Mouse (Mus musculus) heart, adult 2 months (tissue): ENCODE measurements around the gene Zfand3. TPM values are rescaled to one million over a fixed set of nuclear protein-coding genes. Genes with fewer than 3 reads are reported as not detected.

Source experiments
- DNase-seq, 2 experiments: peaks; one replicate each; pipeline ENCODE4 v3.0.0; 2021
- H3K27ac ChIP-seq: fragments of 200-600 bp; 2 replicates; pipeline ENCODE4 v1.8.1; 2022
- H3K27me3 ChIP-seq: fragments of 200-500 bp; 2 replicates; pipeline ENCODE4 v1.6.1; 2012; ENCODE audit warnings: mild to moderate bottlenecking, low read length, inconsistent platforms, mixed read lengths; ENCODE audit not compliant: control insufficient read depth, insufficient read depth
- H3K36me3 ChIP-seq: fragments of 200-500 bp; 2 replicates; pipeline ENCODE4 v1.6.1; 2012; ENCODE audit warnings: low read length, inconsistent platforms; ENCODE audit not compliant: control insufficient read depth, insufficient read depth
- H3K4me1 ChIP-seq: fragments of 200-500 bp; 2 replicates; pipeline ENCODE4 v1.6.1; 2011; ENCODE audit warnings: low read length; ENCODE audit not compliant: control insufficient read depth, insufficient read depth
- H3K4me3 ChIP-seq: fragments of 200-600 bp; 2 replicates; pipeline ENCODE4 v1.8.1; 2022
- H3K79me2 ChIP-seq: fragments of 200-500 bp; replicated peaks from 2 replicates; pipeline ENCODE4 v1.6.1; 2012; ENCODE audit warnings: mild to moderate bottlenecking, inconsistent platforms, low read length, moderate library complexity, mixed read lengths; ENCODE audit not compliant: control insufficient read depth, insufficient read depth
- H3K9ac ChIP-seq: fragments of 200-500 bp; 2 replicates; pipeline ENCODE4 v1.6.1; 2012; ENCODE audit warnings: low read depth, mild to moderate bottlenecking, control low read depth, inconsistent platforms, low read length, mixed read lengths
- CTCF ChIP-seq: fragments of 200-600 bp; IDR thresholded peaks from 2 replicates; pipeline ENCODE4 v1.8.1; 2022; ENCODE audit warnings: antibody characterized with exemption, mild to moderate bottlenecking, moderate library complexity
- EP300 ChIP-seq: fragments of 200-500 bp; IDR thresholded peaks from 2 replicates; pipeline ENCODE4 v1.6.1; 2011; ENCODE audit warnings: low read depth, low read length, control low read depth; ENCODE audit not compliant: insufficient read depth
- POLR2A ChIP-seq: fragments of 200-500 bp; IDR thresholded peaks from 2 replicates; pipeline ENCODE4 v1.6.1; 2011; ENCODE audit warnings: mild to moderate bottlenecking, low read depth, low read length, control low read depth; ENCODE audit not compliant: insufficient read depth
- WGBS: fragments of 180-500 bp; shearing (Covaris S2); methylation state at CpG from one replicate; pipeline ENCODE4 v1.1.7; 2018; 5-methylcytosine and 5-hydroxymethylcytosine counted together
- intact Hi-C: fragments of 180-260 bp; cut with DNase I; formaldehyde crosslinking; loops from one replicate; pipeline ENCODE4 v1.15.1; 2025
- polyA plus RNA-seq: library from polyadenylated mRNA; depleted of rRNA; stranded (reverse); fragments of >200 nt; gene quantifications from 2 replicates; pipeline ENCODE4 v1.2.3, GENCODE M21; 2012
- total RNA-seq, 2 experiments: library from RNA; stranded (reverse); gene quantifications; 2 replicates each; pipeline ENCODE4 v1.2.3; 2021

Zfand3 gene
- total and polyA plus RNA-seq, 3 experiments: 106 to 149 (median 130) TPM

DNA sequence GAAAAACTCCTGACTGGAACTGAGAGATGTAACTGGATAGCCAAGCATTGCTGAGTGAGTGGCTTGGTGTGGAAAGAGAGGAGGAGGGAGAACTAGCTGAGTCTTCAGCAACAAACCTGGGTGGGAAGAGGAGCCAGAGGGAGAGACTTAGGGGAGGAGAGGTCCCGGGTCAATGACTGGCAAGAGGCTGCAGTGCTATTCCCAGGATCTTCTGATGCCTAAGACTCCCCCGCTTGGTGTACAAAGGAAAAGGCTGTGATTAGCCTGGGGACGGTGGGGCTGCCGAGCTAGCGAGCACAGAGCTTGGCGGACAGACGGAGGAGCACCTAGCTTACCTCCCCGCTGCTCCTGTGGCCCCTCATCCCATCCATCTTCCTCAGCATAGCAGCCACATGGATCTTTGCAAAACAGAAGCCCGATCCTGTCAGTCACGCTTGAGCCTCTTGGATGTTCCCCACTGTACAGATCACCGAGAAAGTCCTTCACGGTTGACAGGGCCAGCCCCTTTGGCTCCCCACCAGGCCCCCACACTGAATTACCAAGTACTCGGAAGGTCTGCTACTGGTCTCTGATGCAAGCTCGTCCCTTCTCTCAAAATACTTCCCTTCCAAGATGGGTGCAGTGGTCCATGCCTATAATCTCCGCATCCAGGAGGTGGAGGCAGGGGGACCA is 32.6 kb upstream of the Zfand3 start:
- Histone ChIP-seq H3K4me1 (no peaks in the 10 kb centered on the region; the same call in 1 of the 2 replicates), H3K36me3 (no peaks in the 10 kb centered on the region), H3K9ac (no peak overlapping the region), H3K79me2 (no peaks in the 10 kb centered on the region), H3K4me3 (no peak overlapping the region), H3K27ac (no peak overlapping the region), H3K27me3 (no peaks in the 10 kb centered on the region)
- DNase-seq: no peak
- WGBS: 64% methylated on average over 15 of the region's 15 CpGs
- no peak for TF ChIP-seq POLR2A
- no peak for TF ChIP-seq EP300
- TF ChIP-seq CTCF: no peak
- intact Hi-C loops: loop anchor here (10.0 kb wide), 2 partner anchors 223 to 283 kb away; no protein-coding TSS in a partner anchor

DNA sequence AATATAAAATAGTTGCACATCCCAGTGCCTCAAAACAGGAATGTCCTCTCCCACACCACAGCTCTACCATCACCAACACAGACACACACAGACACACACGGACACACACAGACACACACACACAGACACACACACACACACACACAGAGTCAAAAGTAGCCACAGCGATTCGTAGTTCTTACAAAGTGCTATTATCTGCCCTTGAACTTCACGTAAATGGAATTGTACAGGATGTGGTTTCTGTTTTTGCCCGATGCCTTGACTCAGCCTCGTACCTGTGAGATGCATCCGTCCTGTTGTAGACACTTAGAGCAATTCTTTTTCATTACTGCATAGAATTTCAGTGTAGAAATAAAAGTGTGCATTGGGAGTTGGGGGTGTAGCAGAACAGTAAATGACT is 31.3 kb upstream of the Zfand3 start:
- TF ChIP-seq CTCF: no peak
- TF ChIP-seq EP300: no peak
- no peak for TF ChIP-seq POLR2A
- DNase-seq: no peak
- intact Hi-C loops: loop anchor here (10.0 kb wide), 2 partner anchors 222 to 282 kb away; no protein-coding TSS in a partner anchor
- Histone ChIP-seq H3K36me3 (no peaks in the 10 kb centered on the region), H3K9ac (no peak overlapping the region), H3K4me3 (no peak overlapping the region), H3K79me2 (no peaks in the 10 kb centered on the region), H3K27me3 (no peaks in the 10 kb centered on the region), H3K27ac (no peak overlapping the region), H3K4me1 (no peaks in the 10 kb centered on the region; the same call in 1 of the 2 replicates)
- WGBS: 87% methylated on average over 7 of the region's 7 CpGs

- H3K79me2 ChIP-seq: no peaks in the 10 kb centered on the region
- WGBS: 4% methylated on average over 8 of the region's 8 CpGs
- peak; percentile 83 for TF ChIP-seq EP300
- no peak; the same call in 1 of the 2 replicates for TF ChIP-seq CTCF
- no peak for TF ChIP-seq POLR2A
Observed at GRCm38 (mm10) chr17:29975731-29976130, 28.8 kb upstream of the Zfand3 start.

GRCm38 (mm10) chr17:29979020-29979419 is 25.5 kb upstream of the Zfand3 start:
- Histone ChIP-seq H3K27me3 (no peaks in the 10 kb centered on the region), H3K9ac (no peak overlapping the region), H3K4me3 (no peak overlapping the region), H3K27ac (no peak overlapping the region), H3K36me3 (no peaks in the 10 kb centered on the region), H3K79me2 (no peaks in the 10 kb centered on the region), H3K4me1 (no peaks in the 10 kb centered on the region; the same call in 1 of the 2 replicates)
- no peak for DNase-seq
- WGBS: 34% methylated on average over 4 of the region's 4 CpGs
- no peak for TF ChIP-seq EP300
- no peak for TF ChIP-seq POLR2A
- TF ChIP-seq CTCF: no peak
- intact Hi-C loops: loop anchor here (10.0 kb wide), 2 partner anchors 216 to 276 kb away; no protein-coding TSS in a partner anchor

More at GRCm38 (mm10) chr17:29975731-29976130, 28.8 kb upstream of the Zfand3 start:
- no peaks in the 10 kb centered on the region for H3K36me3 ChIP-seq
- no peaks in the 10 kb centered on the region for H3K27me3 ChIP-seq
- H3K9ac ChIP-seq: no peak overlapping the region
- H3K4me3 ChIP-seq: no peak overlapping the region
- no peaks in the 10 kb centered on the region; the same call in 1 of the 2 replicates for H3K4me1 ChIP-seq
- H3K27ac ChIP-seq: no peak overlapping the region
- intact Hi-C loops: loop anchor here (2.0 to 10.0 kb wide), 6 partner anchors 29 to 479 kb away; partner anchors contain the start of gene Zfand3
- peak; percentile 85 to 92 for DNase-seq

- Histone ChIP-seq H3K4me3 (no peak overlapping the region), H3K9ac (no peak overlapping the region), H3K79me2 (no peaks in the 10 kb centered on the region), H3K27me3 (no peaks in the 10 kb centered on the region), H3K4me1 (no peaks in the 10 kb centered on the region; the same call in 1 of the 2 replicates), H3K36me3 (no peaks in the 10 kb centered on the region), H3K27ac (no peak overlapping the region)
- 71% methylated on average over 7 of the region's 7 CpGs for WGBS
- TF ChIP-seq POLR2A (no peak), EP300 (no peak), CTCF (no peak)
- intact Hi-C loops: loop anchor here (10.0 kb wide), 2 partner anchors 215 to 275 kb away; no protein-coding TSS in a partner anchor
- no peak for DNase-seq
Observed at GRCm38 (mm10) chr17:29979841-29980240, 24.7 kb upstream of the Zfand3 start.

DNA sequence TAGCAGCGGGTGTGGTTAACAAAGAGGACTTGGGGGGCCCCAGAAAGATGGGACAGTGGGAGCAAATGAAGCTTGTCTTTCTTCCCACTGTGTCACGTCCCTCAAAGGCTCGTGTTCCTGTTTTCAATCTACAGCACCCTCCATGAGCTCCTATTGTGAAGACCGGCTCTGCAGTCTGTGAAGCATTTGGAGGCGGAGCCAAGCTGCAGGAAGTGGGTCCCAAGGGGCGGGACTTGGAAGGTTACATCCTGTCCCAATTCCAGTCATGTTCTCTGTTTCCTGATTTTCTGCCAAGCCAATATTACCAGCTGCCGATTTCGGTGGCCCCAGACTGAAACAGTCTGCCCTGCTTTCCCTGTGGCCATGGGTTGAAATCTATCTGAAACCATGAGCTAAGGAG is 23.0 kb upstream of the Zfand3 start:
- Histone ChIP-seq H3K27ac (no peak overlapping the region), H3K79me2 (no peaks in the 10 kb centered on the region), H3K27me3 (no peaks in the 10 kb centered on the region), H3K4me1 (peaks cover 2% of the 10 kb centered on the region; the same call in 1 of the 2 replicates), H3K36me3 (no peaks in the 10 kb centered on the region), H3K9ac (no peak overlapping the region), H3K4me3 (no peak overlapping the region)
- WGBS: 65% methylated on average over 8 of the region's 8 CpGs
- no peak for TF ChIP-seq EP300
- TF ChIP-seq CTCF: no peak
- no peak for TF ChIP-seq POLR2A
- intact Hi-C loops: no loop called here
- no peak for DNase-seq
